Mouse (Mus musculus): ENCODE measurements around the gene Mink1. TPM values are rescaled to one million over a fixed set of nuclear protein-coding genes. Genes with fewer than 3 reads are reported as not detected.
A peak's percentile ranks its signal among the peaks of the same experiment; 100 is the strongest.

Gene Mink1
- polyA plus RNA-seq, 1 experiment from 2014 or later: 17.6 TPM

GRCm38 (mm10) chr11:70586954-70587353 is 24.3 kb downstream of the Mink1 start:
- DNase-seq (ENCODE audit: low spot score): no peak
- H3K4me1 ChIP-seq (replicated peaks; ENCODE audit: control insufficient read depth, insufficient read depth, low read length): no peaks in the 10 kb centered on the region; the same call in 1 of the 2 replicates
- no peak for ATAC-seq (ENCODE audit: low FRiP score)
- H3K9ac ChIP-seq (ENCODE audit: low read depth, low read length): no peak overlapping the region
- H3K4me2 ChIP-seq (replicated peaks; ENCODE audit: low read depth, low read length): no peak overlapping the region
- no peak overlapping the region for H3K4me3 ChIP-seq (ENCODE audit: low read depth, low read length)
- no peaks in the 10 kb centered on the region for H3K9me3 ChIP-seq (ENCODE audit: control insufficient read depth, low read length)
- 75% methylated on average over 5 of the region's 5 CpGs for WGBS
- no peaks in the 10 kb centered on the region for H3K27me3 ChIP-seq (ENCODE audit: control insufficient read depth, insufficient read depth, low read length)
- no peak overlapping the region for H3K27ac ChIP-seq (ENCODE audit: low read depth, low read length)
- H3K36me3 ChIP-seq (ENCODE audit: control insufficient read depth, insufficient read depth, low read length): no peaks in the 10 kb centered on the region

- ATAC-seq (ENCODE audit: low FRiP score): no peak
- H3K9ac ChIP-seq (ENCODE audit: low read depth, low read length): no peak overlapping the region
- WGBS: 97% methylated on average over 1 of the region's 1 CpGs
- DNase-seq (ENCODE audit: low spot score): no peak
- no peaks in the 10 kb centered on the region for H3K4me1 ChIP-seq (replicated peaks; ENCODE audit: control insufficient read depth, insufficient read depth, low read length)
- no peak overlapping the region for H3K4me2 ChIP-seq (replicated peaks; ENCODE audit: low read depth, low read length)
- H3K9me3 ChIP-seq (ENCODE audit: control insufficient read depth, low read length): no peaks in the 10 kb centered on the region
- H3K27me3 ChIP-seq (ENCODE audit: control insufficient read depth, insufficient read depth, low read length): no peaks in the 10 kb centered on the region
- H3K4me3 ChIP-seq (ENCODE audit: low read depth, low read length): no peak overlapping the region
- no peaks in the 10 kb centered on the region for H3K36me3 ChIP-seq (ENCODE audit: control insufficient read depth, insufficient read depth, low read length)
- no peak overlapping the region for H3K27ac ChIP-seq (ENCODE audit: low read depth, low read length)
Observed at GRCm38 (mm10) chr11:70591733-70592132, 29.1 kb downstream of the Mink1 start.

GRCm38 (mm10) chr11:70594253-70594989 is 31.7 kb downstream of the Mink1 start:
- no peaks in the 10 kb centered on the region for H3K9me3 ChIP-seq (ENCODE audit: control insufficient read depth, low read length)
- ATAC-seq (ENCODE audit: low FRiP score): no peak
- H3K4me2 ChIP-seq (replicated peaks; ENCODE audit: low read depth, low read length): no peak overlapping the region
- DNase-seq (ENCODE audit: low spot score): no peak
- H3K27me3 ChIP-seq (ENCODE audit: control insufficient read depth, insufficient read depth, low read length): no peaks in the 10 kb centered on the region
- no peaks in the 10 kb centered on the region for H3K4me1 ChIP-seq (replicated peaks; ENCODE audit: control insufficient read depth, insufficient read depth, low read length)
- no peak overlapping the region for H3K27ac ChIP-seq (ENCODE audit: low read depth, low read length)
- no peak overlapping the region for H3K9ac ChIP-seq (ENCODE audit: low read depth, low read length)
- no peaks in the 10 kb centered on the region for H3K36me3 ChIP-seq (ENCODE audit: control insufficient read depth, insufficient read depth, low read length)
- no peak overlapping the region for H3K4me3 ChIP-seq (ENCODE audit: low read depth, low read length)
- WGBS: 84% methylated on average over 15 of the region's 15 CpGs

GRCm38 (mm10) chr11:70595638-70596037 is 33.0 kb downstream of the Mink1 start:
- ATAC-seq (ENCODE audit: low FRiP score) (no peak), DNase-seq (ENCODE audit: low spot score) (no peak)
- H3K36me3 ChIP-seq (ENCODE audit: control insufficient read depth, insufficient read depth, low read length): no peaks in the 10 kb centered on the region
- no peaks in the 10 kb centered on the region for H3K9me3 ChIP-seq (ENCODE audit: control insufficient read depth, low read length)
- H3K4me2 ChIP-seq (replicated peaks; ENCODE audit: low read depth, low read length): no peak overlapping the region
- no peaks in the 10 kb centered on the region for H3K27me3 ChIP-seq (ENCODE audit: control insufficient read depth, insufficient read depth, low read length)
- no peaks in the 10 kb centered on the region for H3K4me1 ChIP-seq (replicated peaks; ENCODE audit: control insufficient read depth, insufficient read depth, low read length)
- no peak overlapping the region for H3K4me3 ChIP-seq (ENCODE audit: low read depth, low read length)
- H3K9ac ChIP-seq (ENCODE audit: low read depth, low read length): no peak overlapping the region
- H3K27ac ChIP-seq (ENCODE audit: low read depth, low read length): no peak overlapping the region
- 86% methylated on average over 2 of the region's 2 CpGs for WGBS

- 61% methylated on average over 4 of the region's 4 CpGs for WGBS
- Histone ChIP-seq H3K27ac (ENCODE audit: low read depth, low read length) (peak overlapping the region; percentile 44; the same call in 1 of the 2 replicates), H3K27me3 (ENCODE audit: control insufficient read depth, insufficient read depth, low read length) (no peaks in the 10 kb centered on the region), H3K9me3 (ENCODE audit: control insufficient read depth, low read length) (no peaks in the 10 kb centered on the region), H3K4me1 (replicated peaks; ENCODE audit: control insufficient read depth, insufficient read depth, low read length) (no peaks in the 10 kb centered on the region), H3K36me3 (ENCODE audit: control insufficient read depth, insufficient read depth, low read length) (no peaks in the 10 kb centered on the region), H3K9ac (ENCODE audit: low read depth, low read length) (no peak overlapping the region), H3K4me3 (ENCODE audit: low read depth, low read length) (no peak overlapping the region), H3K4me2 (replicated peaks; ENCODE audit: low read depth, low read length) (no peak overlapping the region)
- DNase-seq (ENCODE audit: low spot score) (no peak), ATAC-seq (ENCODE audit: low FRiP score) (no peak; the same call in 1 of the 2 replicates)
Observed at GRCm38 (mm10) chr11:70596094-70596493, 33.4 kb downstream of the Mink1 start.

GRCm38 (mm10) chr11:70597301-70597700 is 34.6 kb downstream of the Mink1 start:
- Histone ChIP-seq H3K4me2 (replicated peaks; ENCODE audit: low read depth, low read length) (no peak overlapping the region), H3K4me1 (replicated peaks; ENCODE audit: control insufficient read depth, insufficient read depth, low read length) (no peaks in the 10 kb centered on the region), H3K4me3 (ENCODE audit: low read depth, low read length) (no peak overlapping the region), H3K27me3 (ENCODE audit: control insufficient read depth, insufficient read depth, low read length) (no peaks in the 10 kb centered on the region), H3K36me3 (ENCODE audit: control insufficient read depth, insufficient read depth, low read length) (no peaks in the 10 kb centered on the region), H3K27ac (ENCODE audit: low read depth, low read length) (no peak overlapping the region), H3K9me3 (ENCODE audit: control insufficient read depth, low read length) (no peaks in the 10 kb centered on the region), H3K9ac (ENCODE audit: low read depth, low read length) (no peak overlapping the region)
- ATAC-seq (ENCODE audit: low FRiP score) (no peak), DNase-seq (ENCODE audit: low spot score) (no peak)
- 83% methylated on average over 6 of the region's 6 CpGs for WGBS

DNA sequence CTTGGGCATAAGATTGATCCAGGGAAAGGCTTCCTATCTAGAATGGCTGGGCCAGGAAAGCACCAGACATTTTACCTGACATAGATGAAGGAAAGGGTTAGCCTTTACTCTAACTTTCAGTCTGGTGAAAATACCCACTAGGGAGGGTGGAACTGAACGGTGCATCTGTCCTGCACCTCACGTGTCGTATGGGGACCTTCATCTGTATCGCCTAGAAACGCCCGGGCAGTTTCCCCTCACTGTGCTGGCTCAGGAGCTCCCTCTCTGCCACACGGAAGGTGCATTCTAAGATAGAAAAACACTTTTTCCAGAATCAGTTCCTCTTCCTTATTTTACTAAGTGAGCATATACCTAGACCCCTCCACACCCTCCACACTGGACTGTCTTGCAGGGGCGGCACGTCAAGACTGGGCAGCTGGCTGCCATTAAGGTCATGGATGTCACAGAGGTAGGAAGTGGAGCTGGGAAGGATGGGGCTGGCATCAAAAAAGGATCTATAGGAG is 35.8 kb downstream of the Mink1 start:
- Histone ChIP-seq H3K9ac (ENCODE audit: low read depth, low read length) (no peak overlapping the region), H3K4me3 (ENCODE audit: low read depth, low read length) (no peak overlapping the region), H3K36me3 (ENCODE audit: control insufficient read depth, insufficient read depth, low read length) (no peaks in the 10 kb centered on the region), H3K4me2 (replicated peaks; ENCODE audit: low read depth, low read length) (no peak overlapping the region), H3K4me1 (replicated peaks; ENCODE audit: control insufficient read depth, insufficient read depth, low read length) (no peaks in the 10 kb centered on the region), H3K27ac (ENCODE audit: low read depth, low read length) (no peak overlapping the region), H3K9me3 (ENCODE audit: control insufficient read depth, low read length) (no peaks in the 10 kb centered on the region), H3K27me3 (ENCODE audit: control insufficient read depth, insufficient read depth, low read length) (no peaks in the 10 kb centered on the region)
- ATAC-seq (ENCODE audit: low FRiP score): no peak
- WGBS: 85% methylated on average over 9 of the region's 9 CpGs
- DNase-seq (ENCODE audit: low spot score): no peak

GRCm38 (mm10) chr11:70605024-70605566 is 42.4 kb downstream of the Mink1 start:
- ATAC-seq (ENCODE audit: low FRiP score) (no peak), DNase-seq (ENCODE audit: low spot score) (peak; percentile 86)
- H3K27ac ChIP-seq (ENCODE audit: low read depth, low read length): no peak overlapping the region
- no peaks in the 10 kb centered on the region for H3K27me3 ChIP-seq (ENCODE audit: control insufficient read depth, insufficient read depth, low read length)
- H3K9ac ChIP-seq (ENCODE audit: low read depth, low read length): no peak overlapping the region
- H3K36me3 ChIP-seq (ENCODE audit: control insufficient read depth, insufficient read depth, low read length): peaks cover 11% of the 10 kb centered on the region; the same call in 1 of the 2 replicates
- no peaks in the 10 kb centered on the region for H3K4me1 ChIP-seq (replicated peaks; ENCODE audit: control insufficient read depth, insufficient read depth, low read length)
- 68% methylated on average over 14 of the region's 14 CpGs for WGBS
- no peak overlapping the region for H3K4me3 ChIP-seq (ENCODE audit: low read depth, low read length)
- H3K4me2 ChIP-seq (replicated peaks; ENCODE audit: low read depth, low read length): no peak overlapping the region
- no peaks in the 10 kb centered on the region for H3K9me3 ChIP-seq (ENCODE audit: control insufficient read depth, low read length)

DNA sequence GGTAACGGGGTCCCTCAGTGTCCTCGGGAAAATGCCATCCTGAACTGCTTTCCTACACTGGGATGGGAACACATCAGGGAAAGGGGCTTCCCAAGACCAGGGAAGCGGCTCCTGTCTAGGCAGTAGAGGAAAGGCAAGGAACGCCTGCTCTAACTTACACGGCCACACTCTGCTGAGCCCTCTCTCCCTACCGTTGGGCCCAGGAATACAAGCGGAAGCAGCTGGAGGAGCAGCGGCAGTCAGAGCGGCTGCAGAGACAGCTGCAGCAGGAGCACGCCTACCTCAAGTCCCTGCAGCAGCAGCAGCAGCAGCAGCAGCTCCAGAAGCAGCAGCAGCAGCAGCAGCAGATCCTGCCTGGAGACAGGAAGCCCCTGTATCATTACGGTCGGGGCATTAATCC is 44.0 kb downstream of the Mink1 start:
- ATAC-seq (ENCODE audit: low FRiP score): no peak
- H3K36me3 ChIP-seq (ENCODE audit: control insufficient read depth, insufficient read depth, low read length): peaks cover 13% of the 10 kb centered on the region; the same call in 1 of the 2 replicates

More for the DNA sequence above, 44.0 kb downstream of the Mink1 start:
- 76% methylated on average over 12 of the region's 12 CpGs for WGBS
- no peak for DNase-seq (ENCODE audit: low spot score)
- no peak overlapping the region for H3K27ac ChIP-seq (ENCODE audit: low read depth, low read length)
- no peaks in the 10 kb centered on the region for H3K27me3 ChIP-seq (ENCODE audit: control insufficient read depth, insufficient read depth, low read length)
- no peak overlapping the region for H3K4me2 ChIP-seq (replicated peaks; ENCODE audit: low read depth, low read length)
- no peaks in the 10 kb centered on the region for H3K9me3 ChIP-seq (ENCODE audit: control insufficient read depth, low read length)
- no peak overlapping the region for H3K9ac ChIP-seq (ENCODE audit: low read depth, low read length)
- no peak overlapping the region for H3K4me3 ChIP-seq (ENCODE audit: low read depth, low read length)
- no peaks in the 10 kb centered on the region for H3K4me1 ChIP-seq (replicated peaks; ENCODE audit: control insufficient read depth, insufficient read depth, low read length)
